Mouse (Mus musculus) G1E-ER4 (cell line): ENCODE results near the gene Lrwd1. TPM values are rescaled to one million over a fixed set of nuclear protein-coding genes. Genes with fewer than 3 reads are reported as not detected.

Experiments
- GATA1 ChIP-seq: IDR thresholded peaks from one replicate; pipeline ENCODE4 v1.8.0; 2012; ENCODE audit warnings: low read length, inconsistent platforms
- polyA plus RNA-seq: library from polyadenylated mRNA; stranded (reverse); fragments of >175 nt; gene quantifications from 2 replicates; pipeline ENCODE4 v1.2.3, GENCODE M21; 2012

Lrwd1 gene
- polyA plus RNA-seq, 1 experiment, result 143 TPM

- no peak for TF ChIP-seq GATA1
These were observed 29.4 kb upstream of the Lrwd1 start for GRCm38 (mm10) chr5:136165246-136165645.

- TF ChIP-seq GATA1, result no peak
These were observed 28.1 kb upstream of the Lrwd1 start for GRCm38 (mm10) chr5:136163807-136164474.

- TF ChIP-seq GATA1, result no peak
These were observed 19.5 kb upstream of the Lrwd1 start for GRCm38 (mm10) chr5:136155399-136155798.

GRCm38 (mm10) chr5:136152365-136152764 is 16.5 kb upstream of the Lrwd1 start:
- TF ChIP-seq GATA1, result no peak

- no peak for TF ChIP-seq GATA1
These were observed 11.8 kb upstream of the Lrwd1 start for GRCm38 (mm10) chr5:136147704-136148103.

GRCm38 (mm10) chr5:136146936-136147335 is 11.1 kb upstream of the Lrwd1 start:
- no peak for TF ChIP-seq GATA1

GRCm38 (mm10) chr5:136144606-136145430 is 8.9 kb upstream of the Lrwd1 start:
- TF ChIP-seq GATA1, result peak; percentile 34

GRCm38 (mm10) chr5:136143161-136143755 is 7.4 kb upstream of the Lrwd1 start:
- TF ChIP-seq GATA1, result no peak

GRCm38 (mm10) chr5:136142746-136143145 is 6.9 kb upstream of the Lrwd1 start:
- no peak for TF ChIP-seq GATA1

GRCm38 (mm10) chr5:136140057-136140482 is 4.2 kb upstream of the Lrwd1 start:
- no peak for TF ChIP-seq GATA1

- TF ChIP-seq GATA1, result no peak
These were observed 3.5 kb upstream of the Lrwd1 start for GRCm38 (mm10) chr5:136139393-136139792.

- no peak for TF ChIP-seq GATA1
These were observed 1.9 kb upstream of the Lrwd1 start for GRCm38 (mm10) chr5:136137658-136138274.

- TF ChIP-seq GATA1, result no peak
These were observed 567 bp upstream of the Lrwd1 start for GRCm38 (mm10) chr5:136136292-136136990.

GRCm38 (mm10) chr5:136122165-136122564 is 13.7 kb downstream of the Lrwd1 start:
- TF ChIP-seq GATA1, result no peak

- TF ChIP-seq GATA1, result no peak
These were observed 19.1 kb downstream of the Lrwd1 start for GRCm38 (mm10) chr5:136116784-136117112.
